Mouse (Mus musculus) kidney, adult 18-20 months (tissue): ENCODE results near the gene Pdzd2.
"Not testable (repeated sequence)": the region's sequence is repeated elsewhere in the genome, so short reads cannot be mapped to it uniquely, and the experiment has no call there.

Source experiments
- DNase-seq: peaks from one replicate; pipeline ENCODE4 v3.0.0; 2021

Gene Pdzd2

DNA sequence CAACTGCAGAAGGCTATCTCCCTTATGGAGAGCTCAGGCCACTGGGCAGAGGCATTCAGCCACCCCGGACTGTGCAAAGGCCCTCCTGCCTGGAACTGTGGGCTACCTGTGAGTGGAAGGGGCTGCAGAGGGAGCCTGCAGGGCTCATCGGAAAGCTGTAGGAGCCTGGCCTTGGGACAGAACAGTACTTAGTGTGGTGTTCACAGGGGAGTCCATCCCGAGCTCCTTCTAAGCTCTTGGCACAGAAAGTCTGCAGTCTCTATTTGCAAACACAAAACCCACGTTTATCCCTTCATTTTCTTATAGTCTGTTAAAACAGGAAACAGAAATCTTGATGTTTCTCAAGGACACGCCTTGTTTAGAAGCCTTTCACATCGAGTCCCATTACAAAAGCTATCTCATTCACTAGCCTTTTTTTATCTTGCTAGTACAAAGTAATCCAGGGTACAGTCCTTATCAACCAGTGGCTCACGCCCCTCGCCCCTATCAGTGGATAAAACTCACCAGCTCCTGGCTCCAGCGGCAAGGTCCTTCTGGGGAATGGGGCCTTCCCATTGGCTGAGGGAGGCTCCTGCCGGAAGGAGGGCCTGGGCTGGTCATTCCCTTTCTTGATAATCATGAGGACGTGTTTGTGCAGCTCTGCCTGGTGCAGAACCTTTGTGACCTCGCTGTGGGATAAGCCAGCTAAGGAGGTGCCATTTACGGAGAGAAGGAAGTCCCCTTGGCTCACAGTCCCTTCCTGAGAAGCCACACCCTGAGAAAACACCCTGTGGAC lies 372.2 kb downstream of the Pdzd2 start:
- peak; percentile 29 for DNase-seq

DNA sequence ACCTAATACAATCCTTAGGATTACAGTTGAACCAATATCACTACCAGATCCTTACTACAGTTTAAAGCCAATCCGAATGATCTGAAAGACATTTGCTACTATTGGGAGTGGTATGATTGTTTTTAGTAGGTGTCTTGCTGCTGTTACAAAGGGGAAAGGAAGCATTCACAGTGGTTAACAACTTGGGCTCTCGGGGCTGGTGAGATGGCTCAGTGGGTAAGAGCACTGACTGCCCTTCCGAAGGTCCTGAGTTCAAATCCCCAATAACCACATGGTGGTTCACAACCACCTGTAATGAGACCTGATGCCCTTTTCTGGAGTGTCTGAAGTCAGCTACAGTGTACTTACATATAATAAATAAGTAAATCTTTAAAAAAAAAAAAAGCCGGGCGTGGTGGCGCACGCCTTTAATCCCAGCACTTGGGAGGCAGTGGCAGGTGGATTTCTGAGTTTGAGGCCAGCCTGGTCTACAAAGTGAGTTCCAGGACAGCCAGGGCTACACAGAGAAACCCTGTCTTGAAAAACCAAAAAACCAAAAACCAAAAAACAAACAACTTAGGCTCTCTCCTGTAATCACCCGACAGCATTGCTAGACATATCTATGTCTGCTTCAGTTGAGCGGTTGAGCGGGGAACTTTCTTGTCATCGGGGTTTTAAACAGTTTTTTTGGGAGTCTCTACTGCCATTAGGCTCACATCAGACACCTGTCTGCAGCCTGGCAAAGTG lies 373.0 kb downstream of the Pdzd2 start:
- not testable (repeated sequence) for DNase-seq

DNA sequence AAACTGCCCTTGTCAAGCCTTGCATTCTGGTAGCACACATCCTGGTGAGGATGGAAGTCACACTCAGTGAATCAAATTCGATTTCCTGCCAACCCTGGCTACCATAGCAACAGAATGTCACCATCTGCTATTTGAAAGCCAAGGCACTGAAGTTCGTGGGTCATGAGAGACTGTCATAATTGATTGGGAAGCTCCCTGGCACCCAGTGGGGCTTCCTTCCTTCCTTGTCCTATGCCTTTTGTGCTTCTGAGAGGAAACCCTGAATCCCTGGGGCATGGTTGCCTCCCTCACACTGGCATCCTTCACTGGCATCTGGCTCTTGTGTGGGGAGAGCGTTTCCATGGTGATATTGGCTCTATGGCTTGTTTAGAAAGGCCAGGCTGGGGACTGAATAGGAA lies 373.7 kb downstream of the Pdzd2 start:
- no peak for DNase-seq

DNA sequence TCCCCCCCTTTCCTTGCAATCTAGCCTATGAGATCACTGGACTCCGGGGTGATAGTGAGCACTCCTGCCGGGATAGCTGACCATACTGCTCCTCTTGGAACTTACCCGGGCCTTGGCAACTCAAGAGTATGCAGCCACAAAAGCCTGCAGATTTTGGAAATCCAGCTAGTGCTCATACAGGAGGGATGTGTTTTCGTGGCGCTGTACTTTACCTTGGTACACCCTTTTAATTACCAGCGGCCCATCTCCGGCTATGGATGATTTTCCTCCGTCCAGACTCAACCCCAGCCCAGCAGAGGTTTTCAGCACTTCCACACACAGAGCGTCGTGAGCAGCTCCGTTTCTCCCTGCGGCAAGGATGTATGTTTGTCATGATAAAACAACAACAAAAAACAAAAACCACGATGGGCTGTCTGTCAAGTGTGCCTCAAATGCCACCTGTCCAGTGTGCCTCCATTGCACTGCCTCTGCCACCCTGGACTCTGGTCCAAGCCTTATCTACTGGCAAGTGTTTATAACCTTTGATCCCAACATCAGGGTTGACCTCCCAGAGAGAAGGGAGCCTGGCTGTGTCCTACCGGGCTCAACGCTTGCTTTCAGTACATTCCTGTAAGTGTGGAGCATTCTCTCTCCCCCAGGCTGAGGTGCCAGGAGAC lies 374.2 kb downstream of the Pdzd2 start:
- no peak for DNase-seq

DNA sequence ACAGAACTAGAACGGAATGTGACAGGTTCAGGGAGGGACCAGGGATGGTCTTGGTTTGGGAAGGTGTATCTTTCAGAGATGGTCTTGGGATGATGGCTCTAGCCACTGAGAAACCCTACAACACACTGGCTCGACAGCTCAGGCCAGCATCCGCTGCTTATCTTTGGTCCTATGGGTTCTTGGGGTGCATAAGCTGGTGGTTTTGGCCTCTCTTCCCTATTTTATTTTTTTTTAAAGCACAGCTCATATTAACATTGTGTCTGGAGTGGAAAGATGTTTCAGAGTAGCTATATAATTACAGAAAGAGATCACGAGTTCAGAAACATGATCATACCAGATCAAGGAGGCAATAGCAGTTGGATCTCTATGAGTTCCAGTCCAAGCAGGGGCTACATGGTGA lies 375.6 kb downstream of the Pdzd2 start:
- DNase-seq, result no peak

DNA sequence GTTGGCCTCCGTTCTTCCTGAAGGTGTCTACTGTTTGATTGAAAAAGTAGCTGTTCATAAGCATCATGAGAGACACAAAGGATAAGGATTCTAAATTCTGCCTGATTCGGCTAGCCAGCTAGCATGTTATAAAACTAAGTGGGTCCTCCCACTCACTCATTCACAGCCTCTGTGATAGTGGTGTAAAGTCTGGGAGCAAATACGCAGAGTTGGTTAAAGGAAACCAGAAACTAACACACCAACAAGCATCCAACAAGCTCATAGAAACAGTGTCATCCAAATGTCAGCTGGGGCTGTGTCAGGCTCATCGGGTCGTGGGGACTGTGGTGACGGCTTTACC lies 377.1 kb downstream of the Pdzd2 start:
- DNase-seq, result no peak

DNA sequence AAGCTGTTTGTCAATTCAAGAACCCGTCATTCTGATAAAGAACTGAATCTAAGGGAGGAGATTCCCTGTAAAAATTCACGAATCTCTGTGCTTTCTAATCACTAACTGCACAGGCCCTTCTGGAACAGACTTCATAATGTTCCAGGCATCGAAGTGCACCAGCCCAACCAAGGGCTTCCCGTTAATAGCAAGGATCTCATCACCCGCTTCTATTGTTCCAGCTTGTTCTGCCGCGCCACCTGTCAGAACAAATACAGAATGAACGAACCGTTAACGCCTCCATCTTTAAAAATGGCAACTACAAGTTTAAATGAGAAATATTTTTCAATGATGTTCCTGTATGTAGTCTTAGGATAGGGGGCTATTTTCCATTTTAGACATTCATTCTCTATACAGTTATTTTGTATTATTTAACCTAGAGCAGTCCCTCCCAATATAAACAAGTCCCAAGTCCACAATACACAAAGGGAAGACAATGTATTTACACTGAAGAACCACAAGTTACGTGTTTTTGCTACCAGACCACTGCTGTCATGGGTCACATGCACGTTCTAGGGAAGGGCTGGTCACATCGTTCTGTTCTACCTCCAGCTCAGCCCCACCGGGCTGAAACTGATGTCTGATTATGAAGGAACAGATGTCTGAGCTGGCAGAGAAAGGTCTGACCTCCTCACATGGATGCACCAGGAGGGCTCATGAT lies 377.6 kb downstream of the Pdzd2 start:
- no peak for DNase-seq

DNA sequence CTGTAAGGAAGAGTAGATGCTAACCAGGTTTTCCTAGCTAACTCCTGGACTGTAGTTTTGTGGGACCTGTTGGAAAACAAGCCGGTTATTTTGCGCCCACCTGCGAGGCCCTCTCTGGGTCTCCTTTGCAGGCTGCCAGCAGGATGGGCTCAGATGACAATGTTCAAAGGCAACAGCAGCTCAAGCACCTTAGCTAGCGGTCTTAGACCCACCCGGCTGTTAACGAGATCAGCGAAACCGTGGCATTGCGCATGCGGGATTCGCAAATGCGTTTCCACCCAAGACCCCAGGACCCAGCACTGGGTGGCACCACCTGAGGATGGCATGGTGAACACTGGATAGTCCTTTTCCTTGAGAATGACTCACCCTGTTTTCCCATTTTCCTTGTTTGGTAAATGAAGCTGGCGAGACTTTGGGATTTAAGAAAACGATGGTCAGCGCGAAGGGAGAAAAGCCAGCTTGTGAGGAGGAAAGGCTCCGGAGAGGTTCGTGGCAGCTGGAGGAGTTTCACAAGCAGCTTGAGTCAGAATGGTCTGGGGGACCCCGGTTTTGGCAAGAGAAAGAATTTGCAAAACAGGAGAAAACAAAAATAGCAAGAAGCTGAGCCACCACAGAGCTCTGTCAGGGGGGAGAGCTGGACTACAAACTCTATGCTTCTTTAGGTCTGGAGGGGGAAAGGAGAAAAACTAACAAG lies 379.1 kb downstream of the Pdzd2 start:
- DNase-seq, result no peak

DNA sequence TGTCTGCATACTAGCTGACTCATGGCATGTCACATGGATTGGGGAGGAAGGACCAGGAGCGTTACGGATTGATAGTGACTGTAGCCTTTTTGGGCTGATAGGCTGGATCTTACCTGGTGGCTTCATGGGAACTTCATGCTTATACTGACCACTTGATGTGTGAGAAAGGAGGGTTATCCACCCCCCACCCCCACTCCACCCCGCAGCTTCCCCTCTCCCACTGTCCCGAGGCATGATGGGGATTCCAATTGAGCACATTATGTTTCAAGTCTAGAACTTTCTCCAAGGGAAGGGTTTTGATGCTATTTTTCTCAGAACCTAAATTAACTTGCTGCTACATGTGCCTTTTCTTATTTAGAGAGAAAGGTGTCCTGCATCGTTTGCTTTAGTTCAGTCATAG lies 381.3 kb downstream of the Pdzd2 start:
- no peak for DNase-seq

DNA sequence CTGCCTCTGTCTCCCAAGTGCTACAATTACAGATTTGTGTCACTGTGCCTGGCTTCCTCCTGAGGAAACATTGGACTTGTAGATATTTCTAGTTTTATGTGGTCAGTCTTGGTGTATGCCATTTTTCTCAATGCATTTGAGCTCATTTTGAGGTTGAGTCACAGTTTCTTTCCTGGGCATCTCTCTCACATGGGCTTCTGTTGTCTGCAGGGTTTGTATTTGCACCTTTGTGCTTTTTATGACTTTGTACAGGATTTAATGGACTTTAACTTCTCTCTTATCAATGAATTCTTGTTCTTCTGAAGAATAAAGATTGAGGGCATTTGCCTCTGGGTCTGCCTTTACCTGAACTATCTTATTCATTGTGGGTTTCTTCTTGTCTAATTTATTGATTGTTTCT lies 382.3 kb downstream of the Pdzd2 start:
- DNase-seq, result no peak

DNA sequence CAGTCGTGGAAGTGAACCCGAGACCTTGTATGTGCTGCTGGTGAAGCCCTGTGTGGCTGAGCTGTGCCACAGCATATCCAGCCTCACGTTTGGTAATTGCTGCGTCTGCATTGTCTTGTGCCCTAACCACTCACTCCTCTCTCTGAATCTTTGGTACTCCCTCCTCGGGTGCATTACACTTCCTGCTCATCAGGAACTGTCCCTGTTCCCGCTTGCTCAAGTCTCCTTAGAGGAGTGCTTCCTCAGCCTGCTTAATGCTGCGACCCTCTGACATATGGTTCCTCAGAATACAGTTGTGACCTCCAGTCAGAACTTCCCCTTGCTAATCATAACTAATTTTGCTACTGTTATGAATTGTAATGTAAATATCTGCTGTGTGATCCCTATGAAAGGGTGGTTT lies 383.8 kb downstream of the Pdzd2 start:
- DNase-seq, result no peak

DNA sequence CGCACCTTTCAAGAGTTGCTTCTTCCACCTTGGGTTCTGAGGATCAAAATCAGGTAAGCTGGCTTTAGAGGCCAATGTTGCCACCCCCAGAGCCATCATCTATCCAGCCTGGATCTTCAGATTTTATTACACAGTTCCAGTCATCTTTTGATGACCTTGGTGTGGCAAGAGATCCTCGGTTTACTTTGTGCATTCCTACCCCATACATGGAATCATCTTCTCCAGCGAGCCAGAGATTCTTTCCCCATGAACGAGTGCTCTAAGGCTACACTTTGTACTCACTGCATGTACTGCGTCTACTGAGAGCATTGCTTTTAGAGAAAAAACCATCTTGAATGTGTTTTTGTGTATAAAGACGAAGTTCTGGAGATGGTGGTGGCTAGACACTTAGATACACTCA lies 384.5 kb downstream of the Pdzd2 start:
- no peak for DNase-seq

DNA sequence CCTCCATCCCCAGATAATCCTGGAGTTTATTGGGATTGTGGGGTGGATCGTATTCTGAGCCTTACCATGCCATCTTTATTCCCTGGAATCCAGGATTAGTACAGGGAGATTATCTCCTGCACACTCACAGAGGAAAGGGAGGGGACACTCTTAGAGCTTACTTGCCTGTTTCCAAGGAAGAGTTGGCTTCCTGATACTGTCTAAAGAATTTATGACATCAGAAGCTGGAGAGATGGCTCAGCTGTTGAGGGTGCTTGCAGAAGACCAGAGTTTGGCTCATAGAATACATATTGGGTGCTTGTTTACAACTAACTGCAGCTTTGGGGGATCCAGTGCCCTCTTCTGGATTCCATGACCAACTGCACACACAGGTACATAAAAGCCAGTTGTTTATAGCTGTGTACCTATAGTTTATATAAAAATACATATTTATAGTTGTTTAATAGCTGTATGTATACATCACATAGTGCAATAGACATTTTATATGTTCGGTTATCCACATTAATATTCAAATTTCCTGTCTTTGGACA lies 385.4 kb downstream of the Pdzd2 start:
- DNase-seq, result no peak

DNA sequence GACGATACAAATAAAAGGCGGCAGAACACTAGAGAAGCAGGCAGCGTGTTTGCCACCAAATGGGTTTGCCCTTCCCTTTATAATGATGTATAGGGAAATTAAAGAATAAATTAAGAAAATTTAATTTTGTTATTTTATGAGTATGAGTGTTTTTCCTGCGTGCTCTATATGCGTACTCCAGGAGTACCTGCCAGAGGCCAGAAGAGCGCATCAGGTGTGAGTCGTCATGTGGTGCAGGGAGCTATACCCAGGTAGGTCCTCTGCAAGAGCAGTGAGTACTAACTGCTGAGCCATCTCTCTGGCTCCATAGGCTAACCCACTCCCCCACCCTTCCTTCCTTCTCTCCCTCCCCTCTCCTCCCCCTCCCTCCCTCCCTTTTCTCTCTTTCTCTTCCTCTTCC lies 388.3 kb downstream of the Pdzd2 start:
- no peak for DNase-seq

DNA sequence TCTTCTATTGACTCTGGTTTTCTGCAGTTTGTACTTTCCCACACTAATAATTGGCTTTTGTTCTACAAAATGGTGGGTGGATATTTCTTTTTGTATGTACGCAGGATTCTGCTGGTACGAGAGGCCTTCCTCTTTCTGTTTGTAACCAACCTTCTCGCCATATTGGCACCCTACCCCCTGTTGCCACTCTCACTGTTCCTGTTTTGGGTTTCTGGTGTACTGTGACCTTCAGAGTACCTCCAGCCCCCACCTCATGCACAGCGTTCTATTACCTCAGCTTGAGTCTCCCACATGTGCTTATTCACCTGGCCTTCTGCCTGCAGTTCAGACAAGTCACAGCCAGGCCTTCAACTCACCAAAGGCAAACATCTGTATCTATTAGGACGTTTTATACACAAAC lies 389.9 kb downstream of the Pdzd2 start:
- no peak for DNase-seq

DNA sequence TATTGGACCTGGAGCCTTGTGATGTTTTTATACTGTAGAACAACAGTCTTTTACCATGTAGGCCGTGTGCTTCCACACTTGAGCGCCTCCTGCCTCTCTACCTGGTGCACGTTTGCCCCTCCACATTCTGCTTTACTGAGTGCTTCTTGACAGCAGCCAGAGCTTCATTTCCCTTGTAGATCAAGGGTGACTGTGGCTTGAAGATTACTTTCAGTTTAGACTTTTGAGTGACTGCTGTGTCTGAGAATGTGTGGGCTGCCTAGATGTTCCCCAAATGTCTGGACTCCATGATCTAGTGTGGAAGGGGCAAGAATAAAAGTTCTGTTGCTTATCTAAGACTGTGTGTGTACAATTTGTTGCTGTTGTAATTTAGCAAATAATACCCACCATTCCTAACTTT lies 390.8 kb downstream of the Pdzd2 start:
- DNase-seq, result no peak

DNA sequence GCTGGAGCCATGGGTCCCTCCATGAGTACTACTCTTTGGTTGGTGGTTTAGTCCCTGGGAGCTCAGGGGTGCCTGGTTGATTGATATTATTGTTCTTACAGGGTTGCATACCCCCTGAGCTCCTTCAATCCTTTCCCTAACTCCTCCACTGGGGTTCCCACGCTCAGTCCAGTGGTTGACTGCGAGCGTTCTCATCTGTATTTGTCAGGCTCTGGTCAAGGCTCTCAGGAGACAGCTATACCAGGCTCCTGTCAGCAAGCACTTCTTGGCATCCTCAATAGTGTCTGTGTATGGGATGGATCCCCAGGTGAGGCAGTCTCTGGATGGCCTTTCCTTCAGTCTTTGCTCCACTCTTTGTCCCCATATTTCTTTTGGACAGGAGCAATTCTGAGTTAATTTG lies 392.8 kb downstream of the Pdzd2 start:
- DNase-seq, result no peak

DNA sequence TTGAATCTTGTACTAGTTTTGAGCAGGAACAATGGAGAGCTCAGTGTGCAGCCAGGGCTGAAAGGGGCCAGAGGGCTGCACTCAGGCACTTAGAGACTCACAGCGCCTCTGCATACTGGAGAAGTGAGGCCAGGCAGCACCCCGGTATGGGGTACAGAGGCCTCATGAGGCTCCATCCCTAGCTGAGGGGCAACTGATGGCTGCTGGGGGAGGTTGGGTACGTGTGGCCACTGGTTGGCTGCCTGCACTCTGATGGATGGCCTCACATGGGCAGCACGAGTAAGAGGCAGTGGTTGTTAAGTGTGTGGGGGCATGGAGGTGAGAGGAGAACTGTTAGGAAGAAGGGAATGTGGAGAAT lies 398.3 kb downstream of the Pdzd2 start:
- DNase-seq, result no peak

DNA sequence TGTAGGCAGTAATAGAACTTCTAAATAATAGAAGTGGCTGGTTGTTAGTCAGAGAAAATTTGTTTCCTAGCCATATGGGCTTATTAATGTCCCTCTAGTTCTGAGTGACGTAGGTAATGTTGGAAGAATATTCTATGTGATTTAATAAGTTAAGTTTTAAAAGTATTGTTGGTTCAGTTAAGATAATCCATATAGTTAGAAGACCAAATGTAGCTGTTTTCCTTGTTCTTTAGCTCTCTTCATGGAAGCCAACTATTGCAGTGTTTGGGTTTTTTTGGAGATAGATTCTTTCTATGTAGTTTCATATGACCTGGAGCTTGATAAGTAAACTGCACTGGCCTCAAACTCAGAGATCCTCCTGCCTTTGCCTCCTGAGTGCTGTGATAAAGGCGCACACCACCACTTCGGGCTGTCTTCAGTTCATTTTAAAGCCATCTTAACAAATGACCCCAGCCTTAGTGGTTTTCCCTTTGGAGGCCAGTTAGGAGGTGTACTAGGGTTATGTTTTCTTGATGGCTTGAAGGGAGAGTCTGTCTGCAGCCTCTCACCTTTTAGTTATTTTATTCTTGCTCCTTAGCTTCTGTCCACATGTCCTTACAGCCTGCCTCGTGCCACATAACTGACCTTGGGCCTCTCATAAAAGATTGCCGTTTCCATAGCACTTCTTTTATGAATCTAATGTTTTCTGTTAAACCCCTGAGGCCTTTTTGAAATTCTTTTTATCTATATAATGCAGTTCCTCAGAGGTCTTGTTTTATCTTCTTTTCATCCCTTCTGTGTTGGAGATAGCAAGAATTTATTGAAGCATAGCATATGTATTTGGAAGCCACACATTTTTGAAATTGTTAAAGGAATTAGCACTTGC lies 399.0 kb downstream of the Pdzd2 start:
- no peak for DNase-seq

DNA sequence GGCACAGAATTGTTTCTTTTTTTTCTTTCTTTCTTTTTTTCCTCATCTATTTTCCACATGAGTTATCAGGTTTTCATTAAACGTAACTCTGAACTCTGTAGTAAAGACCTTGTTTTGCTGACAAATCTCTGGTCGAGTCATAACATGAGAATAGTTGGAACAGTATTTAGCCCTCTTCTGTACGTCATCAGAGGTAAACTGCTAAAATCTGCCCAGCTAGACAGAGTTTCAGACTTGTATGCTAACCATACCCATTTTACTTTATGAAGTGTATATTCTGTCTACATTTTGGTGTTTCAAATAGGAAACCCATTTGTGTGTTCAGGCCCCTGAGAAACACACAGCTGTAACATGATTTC lies 402.0 kb downstream of the Pdzd2 start:
- no peak for DNase-seq

DNA sequence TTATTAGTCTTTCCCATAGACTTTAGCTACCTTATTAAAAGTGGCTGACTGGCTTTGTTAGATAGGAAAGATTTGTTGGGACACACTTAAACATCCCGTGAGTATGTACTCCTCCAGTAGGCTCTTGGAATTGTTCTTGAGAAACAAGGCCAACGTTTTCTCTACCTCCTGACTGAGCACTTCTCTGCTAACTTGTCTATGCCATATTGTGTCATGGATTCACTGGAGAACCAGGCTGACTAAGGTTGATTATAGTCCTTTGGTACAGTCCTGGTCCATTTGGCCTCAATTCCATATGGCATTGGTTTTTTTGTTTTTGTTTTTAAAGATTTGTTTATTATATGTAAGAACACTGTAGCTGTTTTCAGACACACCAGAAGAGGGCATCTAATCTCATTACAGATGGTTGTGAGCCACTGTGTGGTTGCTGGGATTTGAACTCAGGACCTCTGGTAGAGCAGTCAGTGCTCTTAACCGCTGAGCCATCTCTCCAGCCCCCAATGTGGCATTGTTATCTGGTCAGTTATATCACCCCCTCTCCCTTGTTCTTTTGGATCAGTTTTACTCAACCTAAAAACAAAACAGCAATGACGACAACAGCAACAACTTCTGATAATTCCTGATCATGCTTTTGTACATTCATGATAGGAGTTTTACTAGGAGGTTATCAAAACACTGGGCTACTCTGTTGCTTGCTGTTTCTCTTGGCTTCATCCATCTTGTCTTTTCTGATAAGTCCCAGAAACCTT lies 402.5 kb downstream of the Pdzd2 start:
- DNase-seq, result no peak
